8 mouse cellular contexts compared by ENCODE assay signal in genomic region chr15:27465391-27466005, GRCm38 (mm10). TPM values are rescaled to one million over a fixed set of nuclear protein-coding genes. Genes with fewer than 3 reads are reported as not detected.
DNase-seq lines count a peak whose midpoint lies in the region; ATAC-seq and TF ChIP-seq lines count a peak whose summit lies in the region.

No protein-coding gene starts in this region.

- peak; percentile 22; the same call in 1 of the 2 replicates for ATAC-seq in forebrain, embryonic 16.5 days
- ATAC-seq in liver, embryonic 14.5 days (ENCODE audit: insufficient read depth): no peak

- TF ChIP-seq EP300 in liver, embryonic 14.5 days (IDR thresholded peaks at IDR 0.05; ENCODE audit: low read depth): no peak

- peak; percentile 41 for DNase-seq in left cerebral cortex, postnatal 4 days
- no peak for DNase-seq in left cerebral cortex, postnatal 10 days (ENCODE audit: extremely low spot score in 1 of 2, low spot score in 2 of 2)
- DNase-seq in c-Kit-negative CD71-positive TER-119-positive erythroid progenitor cells, embryonic 14.5 days (ENCODE audit: low read depth, low spot score): peak; percentile 45
- no peak for DNase-seq in liver, embryonic 14.5 days (ENCODE audit: low read depth in 3 of 3, low spot score in 3 of 3)
- no peak for DNase-seq in adrenal gland, postnatal 10 days
- DNase-seq in c-Kit-positive CD71-positive TER-119-positive erythroid progenitor cells, embryonic 14.5 days (ENCODE audit: low spot score): no peak
- DNase-seq in layer of hippocampus, postnatal 25 days (ENCODE audit: extremely low spot score in 1 of 2, low spot score in 1 of 2): no peak

- H3K4me1 ChIP-seq in forebrain, embryonic 16.5 days (replicated peaks; ENCODE audit: control insufficient read depth, insufficient read depth, low read length): peaks cover 33% of the 10 kb centered on the region
- peaks cover 21 to 25% of the 10 kb centered on the region in 2 experiments for H3K4me1 ChIP-seq in liver, embryonic 14.5 days (replicated peaks; ENCODE audit: control insufficient read depth in 2 of 2, insufficient read depth in 2 of 2, low read length in 1 of 2)

- no peaks in the 10 kb centered on the region for H3K9me3 ChIP-seq in forebrain, embryonic 16.5 days (ENCODE audit: control insufficient read depth, low read length)
- no peaks in the 10 kb centered on the region for H3K9me3 ChIP-seq in liver, embryonic 14.5 days (ENCODE audit: control insufficient read depth, low read length)

- H3K27me3 ChIP-seq in forebrain, embryonic 16.5 days (replicated peaks; ENCODE audit: control insufficient read depth, insufficient read depth, low read length): no peaks in the 10 kb centered on the region
- no peaks in the 10 kb centered on the region for H3K27me3 ChIP-seq in liver, embryonic 14.5 days (ENCODE audit: control insufficient read depth, insufficient read depth, low read length)

- intact Hi-C loops in left cerebral cortex, postnatal 4 days (cut with DNase I): loop anchor here (2.0 to 10.0 kb wide), 2 partner anchors 119 to 141 kb away; no protein-coding TSS in a partner anchor
- intact Hi-C loops in left cerebral cortex, postnatal 10 days (cut with DNase I): loop anchor here (2.0 to 5.0 kb wide), 3 partner anchors 117 to 147 kb away; no protein-coding TSS in a partner anchor

- H3K27ac ChIP-seq in forebrain, embryonic 16.5 days (ENCODE audit: low read length): peak overlapping the region; percentile 96
- no peak overlapping the region for H3K27ac ChIP-seq in liver, embryonic 14.5 days

- no peaks in the 10 kb centered on the region for H3K36me3 ChIP-seq in forebrain, embryonic 16.5 days (ENCODE audit: control insufficient read depth, insufficient read depth)
- no peaks in the 10 kb centered on the region for H3K36me3 ChIP-seq in liver, embryonic 14.5 days (replicated peaks; ENCODE audit: control insufficient read depth, insufficient read depth, low read depth)

- 15% methylated on average over 8 of the region's 8 CpGs for WGBS in forebrain, embryonic 16.5 days
- WGBS in liver, embryonic 14.5 days (ENCODE audit: insufficient replicate concordance): 34% methylated on average over 8 of the region's 8 CpGs

- H3K4me2 ChIP-seq in forebrain, embryonic 16.5 days (ENCODE audit: low read length): peak overlapping the region; percentile 67
- H3K4me2 ChIP-seq in liver, embryonic 14.5 days (ENCODE audit: low read depth): peak overlapping the region; percentile 77

- no peak for TF ChIP-seq CTCF in liver, embryonic 14.5 days (IDR thresholded peaks at IDR 0.05; ENCODE audit: low read depth)

- H3K4me3 ChIP-seq in forebrain, embryonic 16.5 days (replicated peaks; ENCODE audit: low read length): peak overlapping the region; percentile 59
- peak overlapping the region; percentile 56 to 90; a peak in 3 of 4 replicates for H3K4me3 ChIP-seq in liver, embryonic 14.5 days (ENCODE audit: insufficient read depth in 1 of 2, low read depth in 2 of 2, low read length in 2 of 2)

- peak overlapping the region; percentile 80 for H3K9ac ChIP-seq in forebrain, embryonic 16.5 days (replicated peaks; ENCODE audit: low read depth, low read length)
- peak overlapping the region; percentile 53; the same call in 1 of the 2 replicates for H3K9ac ChIP-seq in liver, embryonic 14.5 days (replicated peaks)

RNA-seq across cellular contexts. Expression of gene Ank, which starts 1.0 kb away (rescaled TPM):
- 100 to 1,000 TPM; 109 TPM for total RNA-seq in left cerebral cortex, postnatal 4 days (2021)
- 100 to 1,000 TPM; 165 to 172 TPM for total RNA-seq in left cerebral cortex, postnatal 10 days (2021)
- 17.9 and 22.0 TPM in 2 replicates for polyA plus RNA-seq in forebrain, embryonic 16.5 days (2015; fragmentation: Nextera tagmentation; extraction: Ambion mirVana)
- 22.1 and 24.6 TPM in 2 replicates for polyA plus RNA-seq in liver, embryonic 14.5 days (2012; rRNA removed)
- polyA plus RNA-seq in liver, embryonic 14.5 days (2014; fragmentation: Nextera tagmentation; extraction: Ambion mirVana): 13.6 and 14.1 TPM in 2 replicates
- 10 to 100 TPM; 30.1 to 33.3 TPM for total RNA-seq in adrenal gland, postnatal 10 days (2021)
- 100 to 1,000 TPM; 159 to 164 TPM for total RNA-seq in layer of hippocampus, postnatal 25 days (2021)

Comparison
In these comparisons a context has a peak if more than half of its experiments do, and no peak if none do; other contexts are left out.
1. DNase-seq: peak in left cerebral cortex, postnatal 4 days (single experiment) and c-Kit-negative CD71-positive TER-119-positive erythroid progenitor cells, embryonic 14.5 days (single experiment); none in left cerebral cortex, postnatal 10 days (0 of 2), liver, embryonic 14.5 days (0 of 3), adrenal gland, postnatal 10 days (single experiment), c-Kit-positive CD71-positive TER-119-positive erythroid progenitor cells, embryonic 14.5 days (single experiment) and layer of hippocampus, postnatal 25 days (0 of 2).